Mouse (Mus musculus): ENCODE results near the gene Hdac5. TPM values are rescaled to one million over a fixed set of nuclear protein-coding genes. Genes with fewer than 3 reads are reported as not detected.

Gene Hdac5
- total and polyA plus RNA-seq, 3 experiments = 9.1 to 29.3 TPM; not detected in 1

- H3K79me2 ChIP-seq (ENCODE audit: control insufficient read depth, insufficient read depth, low read length, poor library complexity) = no peaks in the 10 kb centered on the region
- no peaks in the 10 kb centered on the region for H3K9me3 ChIP-seq (replicated peaks; ENCODE audit: insufficient read depth, low read length)
- no peaks in the 10 kb centered on the region; a peak in 1 of 4 replicates for H3K27me3 ChIP-seq (ENCODE audit: control insufficient read depth in 1 of 2, insufficient read depth in 2 of 2, low read length in 2 of 2)
- DNase-seq (ENCODE audit: low read depth, low spot score) = peak; percentile 84
- no peaks in the 10 kb centered on the region for H3K4me1 ChIP-seq (ENCODE audit: control insufficient read depth in 1 of 2, insufficient read depth in 2 of 2, low read length in 2 of 2)
- H3K27ac ChIP-seq (ENCODE audit: control insufficient read depth, low read depth, low read length) = no peak overlapping the region
- TF ChIP-seq MAZ (IDR thresholded peaks at IDR 0.05; ENCODE audit: low read depth, low read length) (peak; percentile 90), USF1 (IDR thresholded peaks at IDR 0.05; ENCODE audit: low read depth, low read length) (no peak), BHLHE40 (IDR thresholded peaks at IDR 0.05; ENCODE audit: borderline replicate concordance, low read depth, low read length) (no peak), MXI1 (IDR thresholded peaks at IDR 0.05; ENCODE audit: low read depth, low read length) (peak; percentile 33; the same call in 1 of the 2 replicates), ELF1 (IDR thresholded peaks at IDR 0.05; ENCODE audit: low read depth, low read length) (peak; percentile 59), RAD21 (IDR thresholded peaks at IDR 0.05; ENCODE audit: low read depth, low read length) (peak; percentile 84), CTCF (IDR thresholded peaks at IDR 0.05 in 2 of 3, conservative IDR thresholded peaks at IDR 0.05 in 1 of 3; ENCODE audit: control insufficient read depth in 1 of 3, insufficient read depth in 1 of 3, low read depth in 2 of 3, low read length in 3 of 3, poor library complexity in 1 of 3, severe bottlenecking in 1 of 3) (peak; percentile 68 to 86 (median 84)), ZC3H11A (IDR thresholded peaks at IDR 0.05; ENCODE audit: low read depth, low read length) (peak; percentile 57), SIN3A (IDR thresholded peaks at IDR 0.05; ENCODE audit: low read length) (peak; percentile 86), SMC3 (IDR thresholded peaks at IDR 0.05; ENCODE audit: low read depth, low read length) (peak; percentile 60)
- no peaks in the 10 kb centered on the region for H3K36me3 ChIP-seq (ENCODE audit: control insufficient read depth in 1 of 2, insufficient read depth in 2 of 2, low read length in 2 of 2)
- H3K4me3 ChIP-seq (ENCODE audit: control insufficient read depth in 1 of 2, insufficient read depth in 1 of 2, low read depth in 2 of 2, low read length in 2 of 2) = peak overlapping the region; percentile 30 to 35; a peak in 3 of 4 replicates
- 0 out of 2 replicates have a peak overlapping the region, but pooled peaks have one; percentile 30 for H3K9ac ChIP-seq (ENCODE audit: control insufficient read depth, low read depth, low read length, poor library complexity, severe bottlenecking)
These were observed 37.5 kb upstream of the Hdac5 start for GRCm38 (mm10) chr11:102267480-102267879.

- H3K9me3 ChIP-seq (replicated peaks; ENCODE audit: insufficient read depth, low read length) = no peaks in the 10 kb centered on the region
- no peaks in the 10 kb centered on the region; a peak in 1 of 4 replicates for H3K36me3 ChIP-seq (ENCODE audit: control insufficient read depth in 1 of 2, insufficient read depth in 2 of 2, low read length in 2 of 2)
- no peaks in the 10 kb centered on the region; a peak in 1 of 4 replicates for H3K27me3 ChIP-seq (ENCODE audit: control insufficient read depth in 1 of 2, insufficient read depth in 2 of 2, low read length in 2 of 2)
- no peaks in the 10 kb centered on the region for H3K79me2 ChIP-seq (ENCODE audit: control insufficient read depth, insufficient read depth, low read length, poor library complexity)
- DNase-seq (ENCODE audit: low read depth, low spot score) = no peak
- H3K4me3 ChIP-seq (ENCODE audit: control insufficient read depth in 1 of 2, insufficient read depth in 1 of 2, low read depth in 2 of 2, low read length in 2 of 2) = no peak overlapping the region
- H3K9ac ChIP-seq (ENCODE audit: control insufficient read depth, low read depth, low read length, poor library complexity, severe bottlenecking) = no peak overlapping the region
- H3K4me1 ChIP-seq (ENCODE audit: control insufficient read depth in 1 of 2, insufficient read depth in 2 of 2, low read length in 2 of 2) = no peaks in the 10 kb centered on the region
- no peak overlapping the region for H3K27ac ChIP-seq (ENCODE audit: control insufficient read depth, low read depth, low read length)
- no peak for TF ChIP-seq BHLHE40 (IDR thresholded peaks at IDR 0.05; ENCODE audit: borderline replicate concordance, low read depth, low read length)
- TF ChIP-seq NELFE (IDR thresholded peaks at IDR 0.05; ENCODE audit: low read depth, low read length) = 0 out of 2 replicates have a peak, but pooled peaks have one; percentile 17
These were observed 36.8 kb upstream of the Hdac5 start for GRCm38 (mm10) chr11:102266631-102267355.

- Histone ChIP-seq H3K27me3 (ENCODE audit: control insufficient read depth in 1 of 2, insufficient read depth in 2 of 2, low read length in 2 of 2) (no peaks in the 10 kb centered on the region; a peak in 1 of 4 replicates), H3K9ac (ENCODE audit: control insufficient read depth, low read depth, low read length, poor library complexity, severe bottlenecking) (no peak overlapping the region), H3K36me3 (ENCODE audit: control insufficient read depth in 1 of 2, insufficient read depth in 2 of 2, low read length in 2 of 2) (no peaks in the 10 kb centered on the region; a peak in 1 of 4 replicates), H3K27ac (ENCODE audit: control insufficient read depth, low read depth, low read length) (no peak overlapping the region), H3K4me3 (ENCODE audit: control insufficient read depth in 1 of 2, insufficient read depth in 1 of 2, low read depth in 2 of 2, low read length in 2 of 2) (no peak overlapping the region), H3K4me1 (ENCODE audit: control insufficient read depth in 1 of 2, insufficient read depth in 2 of 2, low read length in 2 of 2) (no peaks in the 10 kb centered on the region), H3K9me3 (replicated peaks; ENCODE audit: insufficient read depth, low read length) (no peaks in the 10 kb centered on the region), H3K79me2 (ENCODE audit: control insufficient read depth, insufficient read depth, low read length, poor library complexity) (no peaks in the 10 kb centered on the region)
- DNase-seq (ENCODE audit: low read depth, low spot score) = no peak
- TF ChIP-seq GABPA (IDR thresholded peaks at IDR 0.05; ENCODE audit: low read depth, low read length) (no peak), MAZ (IDR thresholded peaks at IDR 0.05; ENCODE audit: low read depth, low read length) (no peak), USF1 (IDR thresholded peaks at IDR 0.05; ENCODE audit: low read depth, low read length) (no peak), RCOR1 (IDR thresholded peaks at IDR 0.05; ENCODE audit: low read depth, low read length) (no peak), TBP (IDR thresholded peaks at IDR 0.05; ENCODE audit: low read depth, low read length) (no peak), CHD1 (IDR thresholded peaks at IDR 0.05; ENCODE audit: low read depth, low read length) (no peak), NRF1 (IDR thresholded peaks at IDR 0.05; ENCODE audit: insufficient read depth, low read depth, low read length, poor library complexity, severe bottlenecking) (no peak), ZKSCAN1 (IDR thresholded peaks at IDR 0.05; ENCODE audit: low read depth, low read length) (no peak)
These were observed 35.9 kb upstream of the Hdac5 start for GRCm38 (mm10) chr11:102265816-102266215.
